In genomic region chr14:48125971-48126370, GRCm38 (mm10) we compare ENCODE assay signal across 23 mouse cellular contexts. TPM values are rescaled to one million over a fixed set of nuclear protein-coding genes. Genes with fewer than 3 reads are reported as not detected.
DNase-seq lines count a peak whose midpoint lies in the region; ATAC-seq and TF ChIP-seq lines count a peak whose summit lies in the region.
"Had no signal": no experiment of that assay in that cellular context is flagged by ENCODE, and none has a peak within 500 bp of the region (broad histone marks: within the 10 kb centered on the region; RNA-seq: fewer than 3 reads in every experiment).

No protein-coding gene starts in this region.

- no peak for TF ChIP-seq POLR2A in heart, adult 2 months (IDR thresholded peaks at IDR 0.05; ENCODE audit: insufficient read depth, low read depth, low read length)

- no peak for TF ChIP-seq EP300 in heart, adult 2 months (IDR thresholded peaks at IDR 0.05; ENCODE audit: insufficient read depth, low read depth, low read length)

- no peaks in the 10 kb centered on the region for H3K9me3 ChIP-seq in hindbrain, postnatal 0 days (ENCODE audit: low read length)
- no peaks in the 10 kb centered on the region for H3K9me3 ChIP-seq in hindbrain, embryonic 12.5 days (replicated peaks)
- no peaks in the 10 kb centered on the region for H3K9me3 ChIP-seq in midbrain, embryonic 11.5 days (ENCODE audit: control insufficient read depth, low read length)
- H3K9me3 ChIP-seq in midbrain, embryonic 10.5 days (replicated peaks), result no peaks in the 10 kb centered on the region

- ATAC-seq in hindbrain, postnatal 0 days, result no peak
- no peak for ATAC-seq in hindbrain, embryonic 12.5 days (ENCODE audit: low FRiP score)
- no peak for ATAC-seq in midbrain, embryonic 11.5 days (ENCODE audit: low FRiP score)
- ATAC-seq: activated CD4-positive, CD25-positive, alpha-beta regulatory T cell, adult 4 months; CD4-positive, CD25-positive, alpha-beta regulatory T cell, adult 4 months; Patski had no signal

- H3K79me2 ChIP-seq in heart, adult 2 months (replicated peaks; ENCODE audit: control insufficient read depth, insufficient read depth, low read length), result peaks cover 6% of the 10 kb centered on the region

- no peak overlapping the region for H3K4me3 ChIP-seq in gastrocnemius, adult 2 months
- H3K4me3 ChIP-seq in heart, adult 2 months, result no peak overlapping the region
- H3K4me3 ChIP-seq in hindbrain, postnatal 0 days (ENCODE audit: low read length), result no peak overlapping the region
- H3K4me3 ChIP-seq in hindbrain, embryonic 12.5 days, result no peak overlapping the region
- H3K4me3 ChIP-seq in midbrain, embryonic 11.5 days (ENCODE audit: low read depth, low read length), result no peak overlapping the region
- H3K4me3 ChIP-seq in midbrain, embryonic 10.5 days, result no peak overlapping the region

- TF ChIP-seq CTCF in gastrocnemius, adult 2 months (IDR thresholded peaks at IDR 0.05), result no peak
- TF ChIP-seq CTCF in heart, adult 2 months (IDR thresholded peaks at IDR 0.05), result no peak
- TF ChIP-seq CTCF in hindbrain, postnatal 0 days (IDR thresholded peaks at IDR 0.05; ENCODE audit: low read depth), result no peak

- intact Hi-C loops in gastrocnemius, adult 2 months (cut with DNase I), result loop anchor here (10.0 kb wide), 1 partner anchor 239 kb away; no protein-coding TSS in a partner anchor
- intact Hi-C loops in heart, adult 2 months (cut with DNase I), result no loop called here

- peak overlapping the region; percentile 96; the same call in 1 of the 2 replicates for H3K4me2 ChIP-seq in hindbrain, postnatal 0 days (ENCODE audit: low read depth, low read length)
- no peak overlapping the region for H3K4me2 ChIP-seq in hindbrain, embryonic 12.5 days (replicated peaks)
- no peak overlapping the region for H3K4me2 ChIP-seq in midbrain, embryonic 11.5 days

- DNase-seq in gastrocnemius, adult 2 months, result no peak
- DNase-seq in gastrocnemius, adult 8-10 months (ENCODE audit: low spot score in 2 of 2), result no peak
- DNase-seq in heart, adult 11 months, result peak; percentile 61
- no peak for DNase-seq in heart, adult 2 months
- no peak for DNase-seq in hindbrain, postnatal 0 days (ENCODE audit: low spot score)
- DNase-seq in midbrain, embryonic 11.5 days (ENCODE audit: low spot score, missing footprints), result peak; percentile 82
- DNase-seq in midbrain, embryonic 10.5 days (ENCODE audit: low spot score), result no peak
- DNase-seq: adrenal gland, adult 2 months; adrenal gland, adult 8-10 months; adrenal gland, postnatal 10 days; adrenal gland, postnatal 14 days; adrenal gland, postnatal 25 days; adrenal gland, postnatal 36 days; B cell, adult 2 months; cerebellum, adult 11 months; cerebellum, adult 11-12 months had no signal

- H3K4me1 ChIP-seq in heart, adult 2 months (ENCODE audit: control insufficient read depth, insufficient read depth, low read length), result peaks cover 15% of the 10 kb centered on the region
- H3K4me1 ChIP-seq in hindbrain, postnatal 0 days (ENCODE audit: insufficient read depth, low read length), result peaks cover 24% of the 10 kb centered on the region
- H3K4me1 ChIP-seq in hindbrain, embryonic 12.5 days, result peaks cover 63% of the 10 kb centered on the region
- H3K4me1 ChIP-seq in midbrain, embryonic 11.5 days (ENCODE audit: control insufficient read depth, insufficient read depth, low read length), result peaks cover 57% of the 10 kb centered on the region
- peaks cover 92% of the 10 kb centered on the region for H3K4me1 ChIP-seq in midbrain, embryonic 10.5 days

- H3K27ac ChIP-seq in gastrocnemius, adult 2 months, result peak overlapping the region; percentile 53
- no peak overlapping the region for H3K27ac ChIP-seq in heart, adult 2 months
- H3K27ac ChIP-seq in hindbrain, postnatal 0 days, result no peak overlapping the region
- no peak overlapping the region for H3K27ac ChIP-seq in hindbrain, embryonic 12.5 days
- H3K27ac ChIP-seq in midbrain, embryonic 11.5 days (ENCODE audit: low read depth, low read length), result no peak overlapping the region
- H3K27ac ChIP-seq in midbrain, embryonic 10.5 days (replicated peaks), result no peak overlapping the region

- H3K27me3 ChIP-seq in heart, adult 2 months (ENCODE audit: control insufficient read depth, insufficient read depth, low read length), result no peaks in the 10 kb centered on the region
- no peaks in the 10 kb centered on the region for H3K27me3 ChIP-seq in hindbrain, postnatal 0 days (ENCODE audit: insufficient read depth, low read length)
- peaks cover 4% of the 10 kb centered on the region; the same call in 1 of the 2 replicates for H3K27me3 ChIP-seq in hindbrain, embryonic 12.5 days
- H3K27me3 ChIP-seq in midbrain, embryonic 11.5 days (ENCODE audit: control insufficient read depth, insufficient read depth, low read length), result peaks cover under 1% of the 10 kb centered on the region; the same call in 1 of the 2 replicates
- H3K27me3 ChIP-seq in midbrain, embryonic 10.5 days (ENCODE audit: low read depth, poor library complexity, severe bottlenecking), result peaks cover 5% of the 10 kb centered on the region; the same call in 1 of the 2 replicates
- H3K27me3 ChIP-seq: CH12.LX had no signal

- no peaks in the 10 kb centered on the region for H3K36me3 ChIP-seq in heart, adult 2 months (ENCODE audit: control insufficient read depth, insufficient read depth, low read length)
- H3K36me3 ChIP-seq in hindbrain, postnatal 0 days (ENCODE audit: insufficient read depth, low read length), result no peaks in the 10 kb centered on the region
- H3K36me3 ChIP-seq in hindbrain, embryonic 12.5 days, result no peaks in the 10 kb centered on the region
- no peaks in the 10 kb centered on the region for H3K36me3 ChIP-seq in midbrain, embryonic 11.5 days (ENCODE audit: control insufficient read depth, insufficient read depth, low read length)
- 0 out of 2 replicates have a peak, but pooled peaks cover 6% of the 10 kb centered on the region for H3K36me3 ChIP-seq in midbrain, embryonic 10.5 days
- H3K36me3 ChIP-seq: G1E had no signal

- 83% methylated on average over 6 of the region's 6 CpGs for WGBS in heart, adult 2 months
- 60% methylated on average over 6 of the region's 6 CpGs for WGBS in hindbrain, postnatal 0 days
- WGBS in hindbrain, embryonic 12.5 days, result 90% methylated on average over 6 of the region's 6 CpGs
- 84% methylated on average over 6 of the region's 6 CpGs for WGBS in midbrain, embryonic 11.5 days
- 85% methylated on average over 6 of the region's 6 CpGs for WGBS in midbrain, embryonic 10.5 days

- no peak overlapping the region for H3K9ac ChIP-seq in heart, adult 2 months (ENCODE audit: low read depth, low read length)
- no peak overlapping the region for H3K9ac ChIP-seq in hindbrain, postnatal 0 days (replicated peaks; ENCODE audit: low read length)
- no peak overlapping the region for H3K9ac ChIP-seq in hindbrain, embryonic 12.5 days
- no peak overlapping the region for H3K9ac ChIP-seq in midbrain, embryonic 11.5 days (ENCODE audit: low read length)

RNA-seq across cellular contexts. Expression of gene Peli2, which starts 5.3 kb away (rescaled TPM):
- total RNA-seq in gastrocnemius, adult 2 months (2021), result 10 to 100 TPM; 15.0 to 17.6 TPM
- total RNA-seq in gastrocnemius, adult 8-10 months (2022), result 10 to 100 TPM in 2 of 4 experiments, 1 to 10 TPM in 2; 8.3 to 15.3 (median 11.4) TPM
- 10 to 100 TPM; 17.2 to 20.3 TPM for total RNA-seq in heart, adult 2 months (2021)
- 8.1 and 10.1 TPM in 2 replicates for polyA plus RNA-seq in heart, adult 2 months (2012; rRNA removed)
- 38.8 and 63.6 TPM in 2 replicates for total RNA-seq in hindbrain, postnatal 0 days (2014; rRNA removed)
- polyA plus RNA-seq in hindbrain, postnatal 0 days (2015; fragmentation: Nextera tagmentation; extraction: Ambion mirVana), result 15.1 and 16.5 TPM in 2 replicates
- polyA plus RNA-seq in hindbrain, embryonic 12.5 days (2016; fragmentation: Nextera tagmentation; extraction: Ambion mirVana), result 15.3 and 18.0 TPM in 2 replicates
- 15.7 and 16.2 TPM in 2 replicates for polyA plus RNA-seq in midbrain, embryonic 11.5 days (2014; fragmentation: Nextera tagmentation; extraction: Ambion mirVana)
- polyA plus RNA-seq in midbrain, embryonic 10.5 days (2016; fragmentation: Nextera tagmentation; extraction: Ambion mirVana), result 11.9 and 12.6 TPM in 2 replicates
- total RNA-seq: CH12.LX, MEL had no signal
- polyA plus RNA-seq: G1E had no signal

Comparison
In these comparisons a context has a peak if more than half of its experiments do, and no peak if none do; other contexts are left out.
1. DNase-seq: peak in heart, adult 11 months (single experiment) and midbrain, embryonic 11.5 days (single experiment); none in gastrocnemius, adult 2 months (single experiment), gastrocnemius, adult 8-10 months (0 of 2), heart, adult 2 months (0 of 2), hindbrain, postnatal 0 days (single experiment) and midbrain, embryonic 10.5 days (single experiment).